Mouse (Mus musculus): ENCODE measurements around the gene Cela3b.
A peak's percentile ranks its signal among the peaks of the same experiment; 100 is the strongest.
"Not testable (repeated sequence)": the region's sequence is repeated elsewhere in the genome, so short reads cannot be mapped to it uniquely, and the experiment has no call there.

Cela3b gene

DNA sequence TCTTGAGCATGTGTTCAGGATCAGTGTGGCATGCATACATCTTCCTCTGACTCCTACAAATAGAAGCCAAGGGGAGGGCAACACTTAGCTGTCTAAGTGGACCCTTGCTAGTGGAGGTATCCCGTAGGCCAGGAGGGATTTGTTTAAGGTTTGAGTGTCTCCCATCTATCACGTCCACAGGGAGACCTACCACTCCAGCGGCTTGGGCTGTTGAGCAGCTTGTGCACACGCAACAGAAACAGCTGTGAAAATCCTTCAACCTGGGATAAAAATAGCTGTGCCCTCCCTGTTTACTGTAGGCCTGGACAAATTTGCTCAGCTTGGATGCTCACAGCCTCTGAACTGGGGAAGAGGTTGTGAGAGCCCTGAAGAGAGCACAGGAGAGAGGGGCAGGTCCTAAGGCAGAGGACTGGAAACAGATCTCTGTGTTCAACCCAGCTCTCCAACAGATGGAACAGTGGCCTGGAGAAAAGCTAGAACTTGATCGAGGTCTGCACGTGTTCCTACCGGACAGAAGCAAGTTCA is 18.1 kb downstream of the Cela3b start:
- DNase-seq: not testable (repeated sequence)

DNA sequence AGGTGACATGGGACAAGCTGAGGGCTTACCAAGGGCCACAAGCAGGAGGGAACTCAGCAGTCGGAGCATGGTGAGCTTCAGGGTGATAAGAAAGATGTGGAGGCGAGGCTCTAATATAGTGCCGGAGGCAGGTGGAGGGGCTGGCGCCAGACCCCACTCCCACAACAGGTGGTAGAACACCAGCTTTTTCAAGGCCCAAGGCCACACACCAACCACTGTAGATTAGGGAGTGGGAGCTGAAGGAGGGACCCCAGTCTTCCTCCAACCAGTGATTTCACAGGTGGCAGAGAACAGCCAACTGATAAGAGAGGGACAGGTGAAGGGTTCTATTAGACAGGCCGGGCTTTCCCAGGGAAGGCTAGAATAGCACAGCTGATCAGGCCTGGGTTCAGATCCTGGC is 20.6 kb downstream of the Cela3b start, which contains the start of gene Cela3a:
Gene Cela3a, minus strand, starts transcription at position 101 of the 400 bp plus-strand sequence.
- no peak for DNase-seq

DNA sequence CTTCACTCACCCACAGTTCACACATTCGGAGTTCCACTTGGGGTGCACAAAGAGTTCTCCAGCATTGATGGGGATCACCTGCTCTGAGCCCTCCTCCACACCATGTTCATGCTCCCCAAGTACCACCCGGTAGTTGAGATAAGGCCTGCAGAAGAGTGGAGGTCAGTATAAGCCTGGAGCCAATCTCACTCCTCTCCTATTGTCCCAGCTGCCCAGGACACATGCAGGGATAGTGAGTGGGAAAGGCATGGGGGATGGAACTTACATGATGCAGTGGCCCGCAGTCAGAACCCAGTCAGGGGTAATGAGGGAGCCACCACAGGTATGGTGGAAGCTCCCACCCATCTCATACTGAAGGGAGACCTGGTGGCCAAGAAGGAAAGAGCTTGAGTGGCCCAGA is 24.8 kb downstream of the Cela3b start:
- DNase-seq: no peak

DNA sequence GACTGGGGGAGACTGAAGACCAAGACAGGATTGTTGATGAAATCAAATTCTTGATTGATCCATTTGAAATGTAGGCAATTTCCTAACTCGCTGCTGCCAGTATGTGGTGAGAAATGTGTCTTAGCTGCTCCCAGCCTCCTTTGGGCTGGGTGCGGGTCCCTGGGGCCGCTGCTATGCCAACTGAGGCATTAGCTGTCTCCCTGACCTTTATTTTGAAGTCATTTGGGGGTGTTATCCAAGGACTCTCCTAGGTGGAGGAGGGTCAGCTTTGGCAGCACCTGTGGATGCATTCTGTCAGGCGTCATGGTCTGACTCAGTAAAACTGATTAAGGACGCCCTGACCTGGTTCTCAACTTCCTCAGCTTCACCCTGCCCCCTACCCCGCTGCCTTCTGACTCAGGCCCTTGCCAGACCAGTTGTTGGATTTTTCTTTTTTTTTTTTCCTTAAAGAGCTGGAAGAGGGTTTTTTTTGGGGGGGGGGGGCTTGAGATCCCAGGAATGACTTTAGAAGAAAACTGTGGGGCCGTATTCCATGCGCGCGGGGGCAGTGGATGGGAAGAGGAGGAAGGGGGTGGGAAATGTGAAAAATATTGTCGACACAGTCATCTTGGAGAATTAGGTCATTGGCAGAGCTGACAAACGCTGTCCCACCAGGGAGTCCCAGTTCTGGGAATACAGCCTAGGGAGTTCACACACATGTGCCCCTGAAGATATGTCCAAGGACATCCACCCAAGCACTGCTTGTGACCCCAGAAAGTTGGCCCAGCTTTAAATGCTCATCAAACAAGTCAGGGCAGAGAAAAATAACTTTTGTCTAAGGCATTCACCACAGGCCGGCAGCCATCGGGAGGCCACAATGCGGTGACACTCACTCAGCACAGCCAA is 33.5 kb downstream of the Cela3b start:
- DNase-seq: peak; percentile 49

DNA sequence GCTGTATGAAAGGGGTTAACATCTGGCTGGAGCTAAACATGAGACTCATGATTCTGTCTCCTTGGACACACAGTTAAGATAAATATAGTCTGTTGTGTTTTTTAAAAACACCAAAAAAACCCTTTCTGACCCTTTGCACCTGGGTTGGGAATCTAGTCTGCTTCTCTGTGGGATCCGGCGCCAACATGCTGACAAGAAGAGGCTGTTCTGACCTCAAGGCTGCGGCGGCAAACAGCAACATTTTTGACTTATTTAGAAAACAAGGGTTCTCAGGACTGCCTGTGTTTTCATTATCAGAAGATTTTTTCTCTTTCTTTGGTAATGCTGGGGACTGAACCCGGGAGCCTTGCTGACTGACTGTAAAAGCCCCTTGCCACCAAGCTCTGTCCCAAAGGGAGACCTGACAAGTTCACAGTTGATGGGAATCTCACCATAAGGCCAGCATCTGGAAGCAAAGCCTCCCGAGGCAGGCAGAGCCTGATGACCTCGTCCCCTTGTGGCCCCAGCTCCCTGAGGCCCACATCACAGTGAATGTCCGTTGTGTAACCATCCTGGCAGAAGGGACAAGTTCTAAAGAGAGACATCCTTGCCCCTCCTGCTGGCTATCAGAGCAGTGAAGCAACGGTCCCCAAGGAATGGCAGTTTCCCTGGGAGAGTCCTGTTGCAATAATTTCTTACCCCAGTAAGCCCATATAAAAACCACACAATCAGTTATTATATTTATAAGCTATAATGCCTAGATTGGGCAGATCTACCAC is 36.8 kb downstream of the Cela3b start:
- DNase-seq: peak; percentile 26

DNA sequence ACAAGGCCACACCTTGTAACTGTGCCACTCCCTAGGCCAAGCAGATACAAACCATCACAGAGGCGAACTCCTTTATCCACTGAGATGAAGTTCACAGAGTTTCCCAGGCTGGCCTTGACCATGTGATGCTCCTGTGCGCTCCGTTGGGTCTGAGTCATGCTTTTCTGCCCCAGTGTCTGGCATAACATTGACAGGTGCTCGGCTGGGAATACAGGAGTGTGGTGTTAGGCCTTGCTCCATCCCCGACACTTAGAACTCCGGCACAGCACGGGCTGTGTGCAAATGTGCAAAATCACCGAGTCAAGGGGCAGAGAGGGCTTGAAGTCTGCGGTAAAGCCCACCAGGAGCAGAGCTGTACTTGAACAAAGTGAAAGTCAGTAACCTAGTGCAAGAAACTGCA is 37.5 kb downstream of the Cela3b start:
- DNase-seq: no peak

DNA sequence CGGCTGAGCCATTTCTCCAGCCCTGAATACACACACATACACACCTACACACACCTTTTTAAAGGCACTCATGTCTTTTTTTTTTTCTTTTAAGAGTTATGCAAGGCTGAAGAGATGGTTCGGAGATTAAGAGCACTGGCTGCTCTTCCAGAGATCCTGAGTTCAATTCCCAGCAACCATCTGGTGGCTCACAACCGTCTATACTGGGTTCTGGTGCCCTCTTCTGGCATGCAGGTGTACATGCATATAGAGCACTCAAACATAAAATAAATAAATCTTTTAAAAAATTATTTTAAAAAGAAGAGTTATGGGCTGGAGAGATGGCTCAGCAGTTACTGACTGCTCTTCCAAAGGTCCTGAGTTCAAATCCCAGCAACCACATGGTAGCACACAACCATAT is 39.1 kb downstream of the Cela3b start:
- no peak for DNase-seq

DNA sequence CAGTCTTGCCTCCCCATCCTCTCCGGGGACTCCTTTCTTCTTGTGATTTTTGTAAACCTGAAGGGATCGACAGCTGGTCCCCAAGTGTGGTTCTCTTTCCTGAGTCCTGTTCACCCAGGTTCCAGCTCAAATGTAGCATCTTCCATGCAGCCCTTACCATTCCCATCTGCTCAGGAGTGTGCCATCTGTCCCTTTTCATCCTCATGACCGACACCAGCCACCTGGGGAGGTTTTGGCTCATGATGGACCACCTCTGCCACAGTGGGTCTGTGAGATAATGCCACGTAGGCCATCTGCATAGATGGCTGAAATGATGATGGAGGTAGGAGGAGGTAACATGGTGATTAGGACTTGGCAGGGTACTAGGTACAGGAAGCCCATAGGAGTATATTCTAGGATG is 40.1 kb downstream of the Cela3b start:
- no peak for DNase-seq

DNA sequence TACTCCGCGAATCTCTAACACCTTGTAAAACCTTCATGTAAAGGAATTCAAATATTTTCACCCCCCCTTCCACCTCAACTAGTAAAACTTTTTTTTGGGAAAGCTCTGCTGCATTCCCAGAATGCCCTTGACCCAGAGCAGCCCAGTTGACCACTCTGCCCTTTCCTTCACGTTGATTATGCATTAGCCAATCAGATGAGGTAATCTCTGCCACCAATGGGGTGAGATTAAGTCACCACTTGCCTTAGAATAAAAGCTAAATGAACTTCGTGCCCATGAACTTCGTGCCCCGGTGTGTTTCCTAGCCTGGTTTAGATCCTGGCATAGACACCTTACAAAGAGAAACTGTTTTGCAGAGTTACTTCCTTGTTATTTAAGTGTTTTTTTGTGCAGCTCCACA is 41.4 kb downstream of the Cela3b start:
- peak; percentile 60 for DNase-seq

DNA sequence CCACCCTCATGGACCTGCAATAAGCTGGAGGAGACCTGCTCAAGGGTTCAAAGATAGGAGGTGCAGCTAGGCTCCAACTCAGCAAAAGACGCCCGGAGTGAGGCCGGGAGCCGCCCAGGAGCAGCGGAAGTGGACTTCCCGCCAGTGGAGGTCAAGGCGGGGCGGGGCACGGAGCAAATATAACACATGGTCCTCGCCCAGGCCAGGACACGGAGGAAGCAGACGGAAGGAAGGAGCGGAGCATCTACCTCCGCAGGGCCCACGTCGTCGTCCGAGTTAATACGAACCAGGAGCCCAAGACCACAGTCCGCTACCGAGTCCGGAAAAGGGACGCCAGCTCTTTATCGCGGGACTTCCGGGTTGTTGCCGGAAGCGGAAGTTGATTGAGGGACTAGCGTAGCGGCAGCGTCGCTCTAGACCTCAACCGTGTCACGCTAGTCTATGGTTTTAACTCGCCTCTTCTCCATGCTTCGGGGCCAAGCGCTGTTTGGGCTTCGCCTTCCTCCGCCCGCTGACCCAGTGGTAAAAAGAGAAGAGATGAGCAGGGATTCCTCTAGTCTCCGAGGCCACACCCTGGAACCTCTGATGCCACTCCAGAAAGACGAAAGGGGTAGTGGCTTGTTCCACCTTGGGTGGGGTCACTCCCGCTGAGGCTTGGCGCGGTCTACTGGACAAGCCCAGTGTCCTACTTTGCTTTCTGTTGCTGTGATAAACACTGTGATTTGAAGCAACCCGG is 42.1 kb downstream of the Cela3b start:
- DNase-seq: peak; percentile 91

DNA sequence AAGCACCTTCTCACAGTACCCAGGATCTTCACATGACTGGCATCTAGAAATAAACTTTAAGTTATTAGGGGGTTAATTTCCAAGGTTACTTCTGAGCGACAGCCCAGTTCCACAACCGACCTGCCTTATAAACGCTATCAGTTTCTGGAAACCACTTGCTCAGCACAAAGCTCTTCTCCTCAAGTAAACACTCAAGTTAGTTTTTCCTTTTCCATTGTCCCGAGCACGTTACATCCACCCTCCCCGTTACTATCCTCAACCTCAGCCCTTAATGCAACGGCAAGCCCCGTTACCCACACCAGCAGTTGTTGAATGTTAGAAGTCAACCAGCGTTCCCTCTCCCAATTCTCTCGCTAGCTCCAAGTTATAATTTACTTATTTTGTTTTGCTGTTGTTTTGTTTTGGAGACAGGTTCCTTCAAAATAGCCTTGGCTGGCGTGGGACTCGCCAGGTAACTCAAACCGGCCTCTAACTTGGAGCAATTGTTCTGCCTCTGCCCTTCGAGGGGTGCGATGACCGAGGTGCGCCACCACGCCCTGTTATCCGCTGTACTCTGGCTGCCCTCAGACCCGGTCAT is 42.8 kb downstream of the Cela3b start:
- peak; percentile 10 for DNase-seq

DNA sequence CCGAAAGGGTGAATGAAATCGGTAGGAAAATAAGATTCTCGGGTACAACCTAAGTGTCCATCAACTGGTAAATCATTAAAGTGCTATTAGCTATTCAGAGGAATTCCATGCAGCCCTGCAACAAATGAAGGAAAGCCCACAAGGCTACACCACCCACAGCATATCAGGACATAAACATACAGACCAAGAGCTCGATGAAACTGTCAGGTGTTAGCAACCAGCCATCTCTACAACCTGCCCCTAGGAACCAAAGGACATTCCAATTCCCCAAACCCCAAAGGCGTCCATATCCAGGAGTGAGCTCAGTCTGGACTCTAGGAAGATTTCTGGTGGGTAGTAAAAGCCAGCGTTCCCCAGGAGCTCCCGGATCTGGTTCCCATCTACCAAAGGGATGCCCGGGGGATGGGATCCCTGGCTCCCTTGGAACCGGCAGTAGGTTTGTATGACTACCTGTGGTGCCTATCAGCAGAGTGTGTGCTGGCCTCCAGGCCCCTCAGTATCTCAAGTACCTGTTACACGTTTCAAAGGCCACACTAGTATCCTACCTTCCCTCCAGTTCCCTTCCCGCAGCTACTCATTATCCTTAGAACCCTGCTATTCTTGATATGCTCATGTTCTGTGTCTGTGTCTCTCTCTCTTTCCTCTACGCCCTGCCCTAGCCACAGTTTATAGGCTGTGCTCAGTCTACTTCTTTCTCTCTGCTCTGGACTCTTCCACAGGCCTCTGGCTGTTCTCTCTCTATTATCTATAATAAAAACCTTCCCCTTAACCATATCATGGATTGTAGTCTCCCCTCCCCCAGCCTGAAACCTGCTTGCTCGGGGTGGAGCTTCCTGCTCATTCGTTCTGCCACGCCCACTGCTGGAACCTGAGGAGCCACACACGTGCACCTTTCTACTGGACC is 49.4 kb downstream of the Cela3b start:
- DNase-seq: no peak

DNA sequence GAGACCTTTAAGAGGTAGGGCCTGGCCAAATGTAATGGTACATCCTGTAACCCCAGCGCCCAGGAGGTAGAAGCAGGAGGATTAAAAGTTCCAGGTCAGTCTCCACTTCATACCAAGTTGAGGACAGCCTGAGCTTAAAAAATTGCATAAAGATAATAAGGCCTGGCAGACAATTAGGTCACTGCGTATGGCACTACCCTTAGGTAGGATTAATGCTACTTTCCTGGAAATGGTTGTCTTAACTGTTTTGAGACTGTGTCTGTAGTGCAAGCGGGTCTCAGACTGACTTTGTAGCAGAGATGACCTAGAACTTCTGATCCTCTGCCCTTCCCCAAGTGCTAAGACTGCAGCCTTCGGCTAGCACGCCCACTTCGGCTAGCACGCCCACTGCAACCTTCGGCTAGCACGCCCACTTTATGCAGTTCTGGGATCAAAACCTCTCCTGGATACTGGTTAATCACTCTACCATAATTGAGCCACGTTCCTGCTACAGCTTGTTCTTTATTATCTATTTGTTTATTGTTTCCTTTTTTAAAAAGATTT is 50.6 kb downstream of the Cela3b start:
- DNase-seq: no peak

DNA sequence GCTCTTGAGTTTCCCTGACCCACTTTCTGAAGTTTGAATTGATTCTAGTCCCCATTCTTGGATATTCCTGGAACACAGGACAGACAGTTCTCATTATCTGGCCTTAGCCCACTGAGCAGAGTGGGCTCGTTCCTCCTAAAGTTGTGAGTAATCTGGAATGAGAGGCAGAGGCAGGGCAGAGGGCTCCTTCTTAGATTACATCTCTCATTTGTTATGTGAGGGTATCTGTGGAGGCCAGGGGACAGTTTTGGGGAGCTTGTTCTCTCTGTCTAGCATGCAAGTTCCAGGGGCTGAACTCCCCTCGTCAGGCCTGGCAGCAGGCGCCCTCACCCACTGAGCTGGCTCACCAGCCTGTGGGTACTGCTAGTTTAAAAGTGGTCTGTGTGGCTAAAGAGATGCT is 51.3 kb downstream of the Cela3b start:
- no peak for DNase-seq

DNA sequence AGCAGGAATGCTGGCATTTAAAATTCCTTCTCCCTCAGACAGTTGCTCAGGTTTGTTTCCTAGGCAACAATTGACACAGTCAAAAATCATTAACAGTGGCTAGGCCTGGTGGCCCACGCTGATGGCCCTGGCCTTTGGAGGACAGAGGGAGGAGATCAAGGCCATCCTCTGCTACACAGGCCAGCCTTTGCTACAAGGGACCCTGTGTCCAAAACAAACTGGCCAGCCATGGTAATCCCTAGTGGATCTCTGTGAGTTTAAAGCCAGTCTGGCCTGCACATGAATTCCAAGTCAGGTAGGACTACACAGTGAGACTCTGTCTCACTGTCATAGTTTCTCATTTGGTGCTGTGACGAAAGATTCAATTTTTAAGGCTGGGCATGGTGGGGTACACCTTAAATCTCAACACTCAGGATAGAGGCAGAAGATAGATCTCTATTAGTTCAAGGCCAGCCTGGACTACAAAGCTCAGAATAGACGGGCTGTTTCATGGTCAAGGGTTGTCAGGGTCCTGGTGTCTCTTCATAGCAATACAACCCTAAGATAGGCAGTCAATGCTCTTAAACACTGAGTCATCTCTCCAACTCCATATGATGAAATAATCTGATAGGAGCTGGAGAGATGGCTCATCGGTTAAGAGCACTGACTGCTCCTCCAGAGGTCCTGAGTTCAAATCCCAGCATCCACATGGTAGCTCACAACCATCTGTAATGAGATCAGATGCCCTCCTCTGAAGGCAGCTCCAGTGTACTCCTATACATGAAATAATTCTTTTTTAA is 52.6 kb downstream of the Cela3b start:
- DNase-seq: no peak

DNA sequence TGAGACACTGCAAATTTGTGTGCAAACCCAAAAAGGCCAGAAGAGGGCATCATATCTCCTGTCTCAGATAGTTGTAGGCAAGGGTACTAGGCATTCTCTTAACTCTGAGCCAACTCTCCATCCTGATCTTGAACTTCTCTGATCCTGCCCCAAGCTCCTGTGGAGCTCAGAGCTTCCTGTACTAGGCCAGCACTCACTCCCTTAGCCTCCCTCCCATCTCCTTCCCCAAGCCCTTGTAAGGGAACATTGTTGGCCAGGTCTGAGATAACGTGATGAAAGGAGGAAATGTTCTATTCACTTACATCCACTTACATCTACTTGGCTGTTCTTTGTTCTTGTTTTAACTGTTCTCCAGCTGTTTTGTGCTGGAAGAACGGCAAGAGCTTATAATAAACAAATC is 53.6 kb downstream of the Cela3b start:
- DNase-seq: no peak

DNA sequence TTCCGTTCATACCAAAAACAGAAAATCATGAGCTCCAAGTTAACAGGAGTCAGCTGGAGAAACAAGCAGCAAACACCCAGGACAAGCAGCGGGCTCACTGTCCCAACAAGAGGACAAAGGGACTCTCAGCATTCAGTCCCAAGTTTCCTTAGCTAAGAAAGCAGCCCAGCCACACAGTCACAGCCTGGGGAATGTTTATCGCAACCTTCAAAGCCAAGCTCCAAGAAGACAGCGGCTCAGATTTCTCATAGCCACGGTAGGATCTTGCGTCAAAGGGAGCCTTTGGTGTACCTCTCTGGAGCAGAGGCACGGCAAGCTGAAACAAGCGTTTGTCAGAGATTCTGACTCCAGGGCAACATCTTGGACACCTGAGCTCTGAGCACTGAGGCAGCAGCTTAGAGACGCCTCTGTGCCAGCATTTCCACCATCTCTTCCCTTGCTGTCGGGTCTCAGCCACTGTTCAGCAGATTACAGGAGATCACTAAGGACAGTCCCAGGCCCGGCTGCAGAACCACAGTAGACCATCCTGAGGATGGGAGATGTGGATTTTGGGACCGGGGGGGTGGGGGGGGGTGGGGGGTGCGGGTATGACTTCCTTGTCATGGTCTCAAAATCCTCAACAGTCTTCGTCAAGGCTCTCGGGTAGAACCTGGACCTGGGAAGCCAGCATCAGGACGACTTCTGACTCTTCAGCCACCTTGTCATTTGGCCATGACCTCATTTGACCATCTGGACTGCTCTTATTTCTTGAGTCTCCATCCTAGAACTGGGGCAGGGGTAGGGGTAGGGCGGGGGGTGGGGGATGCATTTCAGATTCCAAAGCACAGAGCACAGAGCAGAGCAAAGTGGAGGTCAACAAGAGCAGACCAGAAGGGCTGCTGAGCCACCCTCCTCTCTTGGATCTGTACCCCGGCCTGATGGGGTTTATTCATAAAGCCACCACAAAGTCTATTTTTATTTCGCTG is 54.7 kb downstream of the Cela3b start:
- DNase-seq: peak; percentile 49

DNA sequence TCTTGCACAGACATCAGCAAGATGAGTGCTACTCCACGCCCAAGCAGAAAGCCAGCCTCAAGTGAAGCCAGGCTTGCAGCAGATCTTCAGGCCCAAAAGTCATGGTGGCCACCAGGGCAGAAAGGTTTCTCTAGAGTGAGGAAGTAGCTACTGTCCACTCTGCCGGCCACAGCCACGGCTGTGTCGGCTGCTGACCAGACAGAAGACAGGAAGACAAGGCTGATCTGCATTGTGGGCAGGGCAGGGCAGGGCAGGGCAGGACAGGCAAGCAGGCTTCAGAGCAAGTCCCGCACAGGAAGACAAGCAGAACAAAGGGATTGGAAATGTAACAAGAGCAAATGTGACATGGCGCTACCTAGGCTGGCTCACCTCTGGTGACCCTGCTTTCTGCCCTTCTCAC is 56.6 kb downstream of the Cela3b start:
- DNase-seq: peak; percentile 57

Measured in lung, postnatal 10 days (tissue).